Mouse (Mus musculus) lung, embryonic 15.5 days (tissue): ENCODE data around the gene Mt1. TPM values are rescaled to one million over a fixed set of nuclear protein-coding genes. Genes with fewer than 3 reads are reported as not detected.
"Not testable (repeated sequence)": the region's sequence is repeated elsewhere in the genome, so short reads cannot be mapped to it uniquely, and the experiment has no call there.

Experiments used
- ATAC-seq: fragments of 200-750 bp; cut with Nextera tagmentation; 2 replicates; pipeline ENCODE4 v1.8.0; 2017; ENCODE audit warnings: moderate number of reproducible peaks, borderline replicate concordance; ENCODE audit not compliant: low FRiP score, low TSS enrichment; ENCODE audit errors: extremely low read depth
- H3K27ac ChIP-seq: fragments of 300-500 bp; sonication (generic); 2 replicates; pipeline ENCODE4 v1.5.1; 2015; ENCODE audit warnings: moderate library complexity, mild to moderate bottlenecking, inconsistent platforms
- H3K27me3 ChIP-seq: fragments of 300-500 bp; sonication (generic); 2 replicates; pipeline ENCODE4 v1.6.1; 2015; ENCODE audit warnings: inconsistent platforms
- H3K36me3 ChIP-seq: fragments of 300-500 bp; sonication (generic); 2 replicates; pipeline ENCODE4 v1.6.1; 2015; ENCODE audit warnings: inconsistent platforms
- H3K4me1 ChIP-seq: fragments of 300-500 bp; sonication (generic); 2 replicates; pipeline ENCODE4 v1.6.1; 2015; ENCODE audit warnings: inconsistent platforms
- H3K4me2 ChIP-seq: fragments of 300-500 bp; sonication (generic); 2 replicates; pipeline ENCODE4 v1.6.1; 2015; ENCODE audit warnings: inconsistent platforms, mild to moderate bottlenecking, moderate library complexity
- H3K4me3 ChIP-seq: fragments of 300-500 bp; sonication (generic); 2 replicates; pipeline ENCODE4 v1.5.1; 2015; ENCODE audit warnings: mild to moderate bottlenecking, inconsistent platforms
- H3K9ac ChIP-seq: fragments of 300-500 bp; sonication (generic); 2 replicates; pipeline ENCODE4 v1.6.1; 2015; ENCODE audit warnings: inconsistent platforms
- H3K9me3 ChIP-seq: fragments of 300-500 bp; sonication (generic); 2 replicates; pipeline ENCODE4 v1.6.1; 2016; ENCODE audit warnings: inconsistent platforms
- WGBS: fragments of 180-500 bp; shearing (Covaris S2); methylation state at CpG from one replicate; pipeline ENCODE4 v1.1.7; 2015; 5-methylcytosine and 5-hydroxymethylcytosine counted together
- polyA plus RNA-seq: library from polyadenylated mRNA; unstranded; fragments of >200 nt; fragmentation: Nextera tagmentation; extraction: Ambion mirVana; gene quantifications from 2 replicates; pipeline ENCODE4 v1.2.1, GENCODE M21; 2015

The Mt1 gene
- 144 and 179 TPM in 2 replicates for polyA plus RNA-seq

DNA sequence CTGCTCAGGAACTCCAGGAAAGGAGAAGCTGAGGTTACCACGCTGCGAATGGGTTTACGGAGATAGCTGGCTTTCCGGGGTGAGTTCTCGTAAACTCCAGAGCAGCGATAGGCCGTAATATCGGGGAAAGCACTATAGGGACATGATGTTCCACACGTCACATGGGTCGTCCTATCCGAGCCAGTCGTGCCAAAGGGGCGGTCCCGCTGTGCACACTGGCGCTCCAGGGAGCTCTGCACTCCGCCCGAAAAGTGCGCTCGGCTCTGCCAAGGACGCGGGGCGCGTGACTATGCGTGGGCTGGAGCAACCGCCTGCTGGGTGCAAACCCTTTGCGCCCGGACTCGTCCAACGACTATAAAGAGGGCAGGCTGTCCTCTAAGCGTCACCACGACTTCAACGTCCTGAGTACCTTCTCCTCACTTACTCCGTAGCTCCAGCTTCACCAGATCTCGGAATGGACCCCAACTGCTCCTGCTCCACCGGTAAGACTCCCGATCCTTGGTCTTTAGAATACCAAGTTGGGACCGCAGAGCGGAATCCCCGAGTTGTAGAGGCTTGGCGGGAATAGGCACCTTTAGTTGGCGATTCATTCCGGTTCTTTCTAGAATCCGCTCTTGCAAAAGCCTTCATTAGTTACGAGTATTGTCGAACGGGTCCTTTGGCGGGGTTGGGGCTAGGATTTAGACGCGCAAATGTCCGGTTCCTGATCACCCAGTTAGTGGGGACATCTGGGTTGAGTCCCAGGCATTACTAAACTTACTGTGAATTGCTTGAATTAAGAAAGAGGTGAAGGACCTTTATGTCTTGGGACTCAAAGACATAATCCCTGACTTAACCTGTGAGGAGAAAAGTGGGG, at the start of gene Mt1:
Gene Mt1, plus strand, starts transcription at position 226 of the 856 bp plus-strand sequence.
- H3K4me2 ChIP-seq: peak within 1 kb of the TSS; percentile 81
- peak within 1 kb of the TSS; percentile 44 for H3K9ac ChIP-seq
- peaks cover 92% of the 10 kb centered on the region for H3K27me3 ChIP-seq
- peak; percentile 91 for ATAC-seq
- H3K9me3 ChIP-seq: no peaks in the 10 kb centered on the region
- H3K4me1 ChIP-seq: peaks cover 24% of the 10 kb centered on the region
- H3K36me3 ChIP-seq: no peaks in the 10 kb centered on the region
- peak within 1 kb of the TSS; percentile 48 for H3K4me3 ChIP-seq
- peak within 1 kb of the TSS; percentile 14; the same call in 1 of the 2 replicates for H3K27ac ChIP-seq
- under 1% methylated on average over 50 of the region's 50 CpGs for WGBS

- Histone ChIP-seq H3K36me3 (no peaks in the 10 kb centered on the region), H3K4me1 (no peaks in the 10 kb centered on the region), H3K27ac (no peak overlapping the region), H3K4me2 (no peak overlapping the region), H3K9me3 (no peaks in the 10 kb centered on the region), H3K9ac (no peak overlapping the region), H3K27me3 (no peaks in the 10 kb centered on the region), H3K4me3 (no peak overlapping the region)
- ATAC-seq: no peak
- WGBS: 85% methylated on average over 6 of the region's 6 CpGs
Observed at GRCm38 (mm10) chr8:94129133-94129789, 49.6 kb upstream of the Mt1 start.

DNA sequence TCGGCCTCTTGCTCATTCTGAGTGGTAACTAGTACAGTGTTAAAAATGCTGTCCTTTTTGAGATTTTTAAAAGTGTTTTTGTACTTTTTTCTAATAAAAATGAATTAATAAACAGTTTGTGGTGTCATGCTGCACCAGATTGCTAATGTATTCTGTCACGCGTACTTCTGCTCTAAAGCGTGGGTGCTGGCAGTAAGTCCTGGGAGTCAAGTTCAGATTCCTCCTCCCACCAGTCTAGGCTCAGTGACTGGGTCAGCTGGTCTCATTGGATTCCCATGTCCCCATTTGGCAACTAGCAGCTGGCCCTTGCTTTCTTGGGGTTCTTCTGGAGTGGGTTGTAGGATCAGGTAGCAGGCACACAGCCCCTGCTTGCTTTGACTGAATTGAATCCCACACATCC, 48.8 kb upstream of the Mt1 start:
- Histone ChIP-seq H3K36me3 (no peaks in the 10 kb centered on the region), H3K9ac (no peak overlapping the region), H3K9me3 (no peaks in the 10 kb centered on the region), H3K4me2 (no peak overlapping the region), H3K4me1 (no peaks in the 10 kb centered on the region), H3K27ac (no peak overlapping the region), H3K4me3 (no peak overlapping the region), H3K27me3 (no peaks in the 10 kb centered on the region)
- ATAC-seq: no peak
- WGBS: 92% methylated on average over 4 of the region's 4 CpGs

GRCm38 (mm10) chr8:94132096-94132495, 46.8 kb upstream of the Mt1 start:
- Histone ChIP-seq H3K4me1 (no peaks in the 10 kb centered on the region), H3K27ac (no peak overlapping the region), H3K27me3 (no peaks in the 10 kb centered on the region), H3K4me3 (no peak overlapping the region), H3K9me3 (no peaks in the 10 kb centered on the region), H3K9ac (no peak overlapping the region), H3K36me3 (no peaks in the 10 kb centered on the region), H3K4me2 (no peak overlapping the region)
- 75% methylated on average over 5 of the region's 5 CpGs for WGBS
- ATAC-seq: no peak

DNA sequence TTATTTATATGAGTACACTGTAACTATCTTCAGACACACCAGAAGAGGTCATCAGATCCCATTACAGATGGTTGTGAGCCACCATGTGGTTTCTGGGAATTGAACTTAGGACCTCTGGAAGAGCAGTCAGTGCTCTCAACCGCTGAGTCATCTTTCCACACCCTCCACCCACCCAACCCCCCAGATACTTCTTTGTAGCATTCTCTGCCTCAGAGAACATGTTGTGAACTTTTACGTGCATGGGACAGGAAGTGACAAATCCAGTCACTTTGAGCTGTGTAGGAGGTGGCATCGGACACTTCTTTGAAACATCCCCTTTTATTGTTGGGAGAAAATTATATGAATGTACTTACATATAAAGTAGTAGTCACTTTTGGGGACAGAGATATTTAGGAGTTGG, 44.3 kb upstream of the Mt1 start:
- not testable (repeated sequence) for H3K4me2 ChIP-seq, H3K4me3 ChIP-seq, H3K9me3 ChIP-seq, H3K4me1 ChIP-seq, H3K36me3 ChIP-seq, H3K9ac ChIP-seq, ATAC-seq, H3K27ac ChIP-seq, H3K27me3 ChIP-seq
- 45% methylated on average over 3 of the region's 3 CpGs for WGBS

- H3K4me2 ChIP-seq: no peak overlapping the region
- no peaks in the 10 kb centered on the region for H3K9me3 ChIP-seq
- ATAC-seq: no peak
- no peaks in the 10 kb centered on the region for H3K27me3 ChIP-seq
- no peaks in the 10 kb centered on the region for H3K4me1 ChIP-seq
- no peak overlapping the region for H3K27ac ChIP-seq
- H3K36me3 ChIP-seq: no peaks in the 10 kb centered on the region
- no peak overlapping the region for H3K4me3 ChIP-seq
- 81% methylated on average over 6 of the region's 6 CpGs for WGBS
- H3K9ac ChIP-seq: no peak overlapping the region
Observed at GRCm38 (mm10) chr8:94135556-94135955, 43.3 kb upstream of the Mt1 start.

- no peak for ATAC-seq
- no peak overlapping the region for H3K4me3 ChIP-seq
- H3K9ac ChIP-seq: no peak overlapping the region
- 53% methylated on average over 7 of the region's 7 CpGs for WGBS
- H3K9me3 ChIP-seq: no peaks in the 10 kb centered on the region
- no peaks in the 10 kb centered on the region for H3K4me1 ChIP-seq
- no peak overlapping the region for H3K27ac ChIP-seq
- no peak overlapping the region for H3K4me2 ChIP-seq
- H3K27me3 ChIP-seq: no peaks in the 10 kb centered on the region
- no peaks in the 10 kb centered on the region for H3K36me3 ChIP-seq
Observed at GRCm38 (mm10) chr8:94136192-94136591, 42.7 kb upstream of the Mt1 start.

GRCm38 (mm10) chr8:94136933-94137332, 41.9 kb upstream of the Mt1 start, which contains the start of gene Mt4:
Gene Mt4, plus strand, starts transcription at chr8:94137197.
- ATAC-seq: no peak
- H3K9me3 ChIP-seq: no peaks in the 10 kb centered on the region
- 25% methylated on average over 6 of the region's 6 CpGs for WGBS

GRCm38 (mm10) chr8:94140266-94140795, 38.6 kb upstream of the Mt1 start:
- ATAC-seq: no peak
- no peaks in the 10 kb centered on the region for H3K4me1 ChIP-seq
- H3K27ac ChIP-seq: no peak overlapping the region
- WGBS: 78% methylated on average over 4 of the region's 4 CpGs
- H3K4me2 ChIP-seq: no peak overlapping the region
- H3K36me3 ChIP-seq: no peaks in the 10 kb centered on the region
- H3K9me3 ChIP-seq: no peaks in the 10 kb centered on the region
- H3K9ac ChIP-seq: no peak overlapping the region
- no peak overlapping the region for H3K4me3 ChIP-seq
- no peaks in the 10 kb centered on the region for H3K27me3 ChIP-seq

More at GRCm38 (mm10) chr8:94136933-94137332, 41.9 kb upstream of the Mt1 start, which contains the start of gene Mt4:
- no peaks in the 10 kb centered on the region for H3K4me1 ChIP-seq
- no peak within 1 kb of the TSS for H3K9ac ChIP-seq
- H3K4me2 ChIP-seq: no peak within 1 kb of the TSS
- no peaks in the 10 kb centered on the region for H3K36me3 ChIP-seq
- no peak within 1 kb of the TSS for H3K4me3 ChIP-seq
- H3K27ac ChIP-seq: no peak within 1 kb of the TSS
- no peaks in the 10 kb centered on the region for H3K27me3 ChIP-seq

DNA sequence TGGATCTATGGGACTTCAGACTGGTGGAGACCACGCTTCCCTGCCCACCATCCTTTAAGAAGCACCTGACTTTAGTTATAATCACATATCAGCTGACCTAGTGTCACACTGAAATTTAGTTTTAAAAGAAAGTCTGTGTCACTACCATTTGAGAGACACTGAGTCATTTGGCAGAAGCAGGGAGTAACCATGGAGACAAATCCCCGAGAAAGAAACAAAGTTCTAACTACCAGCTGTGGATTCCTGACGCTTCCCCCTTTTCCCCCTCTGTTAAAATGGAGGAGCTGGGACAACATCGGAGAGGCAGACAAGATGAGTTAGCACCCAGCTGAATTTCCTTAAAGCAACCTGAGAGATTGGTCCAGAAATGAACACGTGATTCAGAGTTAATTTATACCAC, 30.6 kb upstream of the Mt1 start:
- 22% methylated on average over 5 of the region's 5 CpGs for WGBS
- no peak overlapping the region for H3K4me3 ChIP-seq

GRCm38 (mm10) chr8:94150925-94151324, 28.0 kb upstream of the Mt1 start:
- no peak overlapping the region for H3K4me3 ChIP-seq
- ATAC-seq: no peak
- no peak overlapping the region for H3K9ac ChIP-seq
- peaks cover 14% of the 10 kb centered on the region; the same call in 1 of the 2 replicates for H3K27me3 ChIP-seq
- 76% methylated on average over 5 of the region's 5 CpGs for WGBS
- no peak overlapping the region for H3K27ac ChIP-seq
- no peaks in the 10 kb centered on the region for H3K9me3 ChIP-seq
- H3K4me1 ChIP-seq: peaks cover 24% of the 10 kb centered on the region
- no peaks in the 10 kb centered on the region for H3K36me3 ChIP-seq
- no peak overlapping the region for H3K4me2 ChIP-seq

More for the DNA sequence above, 30.6 kb upstream of the Mt1 start:
- no peaks in the 10 kb centered on the region for H3K9me3 ChIP-seq
- H3K4me2 ChIP-seq: no peak overlapping the region
- H3K27me3 ChIP-seq: peaks cover 14% of the 10 kb centered on the region; the same call in 1 of the 2 replicates
- peaks cover 6% of the 10 kb centered on the region; the same call in 1 of the 2 replicates for H3K4me1 ChIP-seq
- no peak overlapping the region for H3K27ac ChIP-seq
- no peak overlapping the region for H3K9ac ChIP-seq
- no peak for ATAC-seq
- no peaks in the 10 kb centered on the region for H3K36me3 ChIP-seq
